Mouse (Mus musculus): ENCODE results near the gene Apon. TPM values are rescaled to one million over a fixed set of nuclear protein-coding genes. Genes with fewer than 3 reads are reported as not detected.

The Apon gene
- polyA plus RNA-seq, 2 experiments: 0.30 to 0.72 TPM

GRCm38 (mm10) chr10:128243252-128243651 lies 10.6 kb upstream of the Apon start:
- 97% methylated on average over 8 of the region's 8 CpGs for WGBS
- H3K27ac ChIP-seq (replicated peaks; ENCODE audit: low read depth, low read length): no peak overlapping the region
- no peaks in the 10 kb centered on the region for H3K27me3 ChIP-seq (ENCODE audit: control insufficient read depth, insufficient read depth, low read length)
- no peaks in the 10 kb centered on the region; the same call in 1 of the 2 replicates for H3K4me1 ChIP-seq (ENCODE audit: control insufficient read depth, insufficient read depth, low read length)
- no peak overlapping the region for H3K9ac ChIP-seq (ENCODE audit: low read depth, low read length, severe bottlenecking)
- DNase-seq (ENCODE audit: low spot score) (no peak), ATAC-seq (ENCODE audit: low FRiP score, low read depth) (no peak)
- H3K4me2 ChIP-seq (replicated peaks; ENCODE audit: low read depth, low read length, severe bottlenecking): no peak overlapping the region
- no peaks in the 10 kb centered on the region for H3K9me3 ChIP-seq (ENCODE audit: control insufficient read depth, low read length)
- no peak overlapping the region for H3K4me3 ChIP-seq (replicated peaks; ENCODE audit: low read length)
- peaks cover 85% of the 10 kb centered on the region for H3K36me3 ChIP-seq (ENCODE audit: control insufficient read depth, insufficient read depth, low read length)
- no peak for TF ChIP-seq POLR2A (IDR thresholded peaks at IDR 0.05; ENCODE audit: borderline replicate concordance, extremely low read depth, insufficient read depth, insufficient read length)

DNA sequence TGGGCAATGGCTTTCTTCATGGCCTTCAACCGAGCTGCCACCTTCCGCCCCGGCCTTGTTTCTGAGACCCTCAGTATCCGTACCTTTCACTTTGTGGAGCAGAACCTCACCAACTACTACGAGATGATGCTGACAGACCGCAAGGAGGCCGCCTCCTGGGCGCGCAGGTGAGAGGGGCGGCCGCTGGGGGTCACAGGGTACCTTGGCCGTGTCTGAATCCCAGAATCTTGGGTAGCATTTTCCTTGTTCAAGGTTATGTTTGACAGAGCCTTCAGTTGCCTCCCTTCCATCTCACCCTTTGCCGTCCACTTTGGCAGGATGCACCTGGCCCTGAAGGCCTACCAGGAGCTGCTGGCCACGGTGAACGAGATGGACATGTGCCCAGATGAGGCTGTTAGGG lies 9.8 kb upstream of the Apon start:
- Histone ChIP-seq H3K9ac (ENCODE audit: low read depth, low read length, severe bottlenecking) (no peak overlapping the region), H3K36me3 (ENCODE audit: control insufficient read depth, insufficient read depth, low read length) (peaks cover 93% of the 10 kb centered on the region), H3K27ac (replicated peaks; ENCODE audit: low read depth, low read length) (no peak overlapping the region), H3K4me1 (ENCODE audit: control insufficient read depth, insufficient read depth, low read length) (no peaks in the 10 kb centered on the region), H3K4me3 (replicated peaks; ENCODE audit: low read length) (no peak overlapping the region), H3K9me3 (ENCODE audit: control insufficient read depth, low read length) (no peaks in the 10 kb centered on the region), H3K4me2 (replicated peaks; ENCODE audit: low read depth, low read length, severe bottlenecking) (no peak overlapping the region), H3K27me3 (ENCODE audit: control insufficient read depth, insufficient read depth, low read length) (no peaks in the 10 kb centered on the region)
- TF ChIP-seq POLR2A (IDR thresholded peaks at IDR 0.05; ENCODE audit: borderline replicate concordance, extremely low read depth, insufficient read depth, insufficient read length): no peak
- 93% methylated on average over 15 of the region's 15 CpGs for WGBS
- ATAC-seq (ENCODE audit: low FRiP score, low read depth) (no peak), DNase-seq (ENCODE audit: low spot score) (no peak)

GRCm38 (mm10) chr10:128247020-128247732 lies 6.7 kb upstream of the Apon start:
- Histone ChIP-seq H3K4me3 (replicated peaks; ENCODE audit: low read length) (no peak overlapping the region), H3K4me1 (ENCODE audit: control insufficient read depth, insufficient read depth, low read length) (no peaks in the 10 kb centered on the region), H3K27ac (replicated peaks; ENCODE audit: low read depth, low read length) (no peak overlapping the region), H3K4me2 (replicated peaks; ENCODE audit: low read depth, low read length, severe bottlenecking) (no peak overlapping the region), H3K9ac (ENCODE audit: low read depth, low read length, severe bottlenecking) (no peak overlapping the region), H3K9me3 (ENCODE audit: control insufficient read depth, low read length) (no peaks in the 10 kb centered on the region), H3K36me3 (ENCODE audit: control insufficient read depth, insufficient read depth, low read length) (peaks cover 96% of the 10 kb centered on the region), H3K27me3 (ENCODE audit: control insufficient read depth, insufficient read depth, low read length) (no peaks in the 10 kb centered on the region)
- peak; percentile 57 for DNase-seq (ENCODE audit: low spot score)
- TF ChIP-seq POLR2A (IDR thresholded peaks at IDR 0.05; ENCODE audit: borderline replicate concordance, extremely low read depth, insufficient read depth, insufficient read length): no peak
- 81% methylated on average over 17 of the region's 17 CpGs for WGBS
- no peak for ATAC-seq (ENCODE audit: low FRiP score, low read depth)

DNA sequence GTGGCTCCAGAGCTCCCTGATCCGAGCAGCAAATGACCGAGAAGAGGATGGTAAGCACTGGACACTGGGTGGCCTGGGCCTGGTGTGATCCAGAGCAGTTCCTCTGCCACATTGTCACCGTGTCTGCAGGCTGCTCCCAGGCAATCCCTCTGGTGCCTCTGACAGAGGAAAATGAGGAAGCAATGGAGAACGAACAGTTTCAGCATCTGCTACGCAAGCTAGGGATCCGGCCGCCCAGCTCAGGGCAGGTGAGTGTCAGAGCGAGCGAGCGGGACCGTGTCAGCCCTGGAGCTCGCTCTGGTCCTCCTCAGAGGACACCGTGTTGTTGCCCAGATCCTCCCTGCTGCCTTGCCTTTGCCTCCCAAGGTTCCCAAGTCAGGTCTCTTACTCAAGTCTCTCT lies 3.3 kb upstream of the Apon start:
- H3K4me2 ChIP-seq (replicated peaks; ENCODE audit: low read depth, low read length, severe bottlenecking): no peak overlapping the region
- DNase-seq (ENCODE audit: low spot score): no peak
- ATAC-seq (ENCODE audit: low FRiP score, low read depth): no peak
- H3K9ac ChIP-seq (ENCODE audit: low read depth, low read length, severe bottlenecking): no peak overlapping the region
- H3K4me3 ChIP-seq (replicated peaks; ENCODE audit: low read length): no peak overlapping the region
- no peaks in the 10 kb centered on the region for H3K4me1 ChIP-seq (ENCODE audit: control insufficient read depth, insufficient read depth, low read length)
- TF ChIP-seq POLR2A (IDR thresholded peaks at IDR 0.05; ENCODE audit: borderline replicate concordance, extremely low read depth, insufficient read depth, insufficient read length): no peak
- no peaks in the 10 kb centered on the region for H3K27me3 ChIP-seq (ENCODE audit: control insufficient read depth, insufficient read depth, low read length)
- H3K9me3 ChIP-seq (ENCODE audit: control insufficient read depth, low read length): no peaks in the 10 kb centered on the region
- 91% methylated on average over 13 of the region's 13 CpGs for WGBS
- H3K27ac ChIP-seq (replicated peaks; ENCODE audit: low read depth, low read length): no peak overlapping the region
- peaks cover 72% of the 10 kb centered on the region for H3K36me3 ChIP-seq (ENCODE audit: control insufficient read depth, insufficient read depth, low read length)

GRCm38 (mm10) chr10:128255925-128256324 lies 2.0 kb downstream of the Apon start:
- DNase-seq (ENCODE audit: low spot score) (no peak), ATAC-seq (ENCODE audit: low FRiP score, low read depth) (no peak)
- Histone ChIP-seq H3K36me3 (ENCODE audit: control insufficient read depth, insufficient read depth, low read length) (peaks cover 19% of the 10 kb centered on the region), H3K4me2 (replicated peaks; ENCODE audit: low read depth, low read length, severe bottlenecking) (no peak overlapping the region), H3K4me1 (ENCODE audit: control insufficient read depth, insufficient read depth, low read length) (no peaks in the 10 kb centered on the region), H3K27me3 (ENCODE audit: control insufficient read depth, insufficient read depth, low read length) (no peaks in the 10 kb centered on the region), H3K9ac (ENCODE audit: low read depth, low read length, severe bottlenecking) (no peak overlapping the region), H3K9me3 (ENCODE audit: control insufficient read depth, low read length) (no peaks in the 10 kb centered on the region), H3K4me3 (replicated peaks; ENCODE audit: low read length) (no peak overlapping the region), H3K27ac (replicated peaks; ENCODE audit: low read depth, low read length) (no peak overlapping the region)
- 85% methylated on average over 8 of the region's 8 CpGs for WGBS
- TF ChIP-seq POLR2A (IDR thresholded peaks at IDR 0.05; ENCODE audit: borderline replicate concordance, extremely low read depth, insufficient read depth, insufficient read length): no peak
